Mouse (Mus musculus) forebrain, embryonic 12.5 days (tissue): ENCODE results near the gene Shld1. TPM values are rescaled to one million over a fixed set of nuclear protein-coding genes. Genes with fewer than 3 reads are reported as not detected.

Experiments used
- ATAC-seq: fragments of 200-750 bp; cut with Nextera tagmentation; 2 replicates; pipeline ENCODE4 v1.8.0; 2017; ENCODE audit warnings: moderate TSS enrichment; ENCODE audit not compliant: low FRiP score
- H3K27ac ChIP-seq: fragments of 300-500 bp; sonication (generic); 2 replicates; pipeline ENCODE4 v1.5.1; 2016; ENCODE audit warnings: mild to moderate bottlenecking
- H3K27me3 ChIP-seq: fragments of 300-500 bp; sonication (generic); 2 replicates; pipeline ENCODE4 v1.6.1; 2016; ENCODE audit warnings: mild to moderate bottlenecking
- H3K36me3 ChIP-seq: fragments of 300-500 bp; sonication (generic); replicated peaks from 2 replicates; pipeline ENCODE4 v1.6.1; 2016; ENCODE audit warnings: mild to moderate bottlenecking
- H3K4me1 ChIP-seq: fragments of 300-500 bp; sonication (generic); 2 replicates; pipeline ENCODE4 v1.6.1; 2016
- H3K4me2 ChIP-seq: fragments of 300-500 bp; sonication (generic); 2 replicates; pipeline ENCODE4 v1.6.1; 2016; ENCODE audit warnings: mild to moderate bottlenecking, moderate library complexity
- H3K4me3 ChIP-seq: fragments of 300-500 bp; sonication (generic); replicated peaks from 2 replicates; pipeline ENCODE4 v1.5.1; 2016; ENCODE audit warnings: mild to moderate bottlenecking
- H3K9ac ChIP-seq: fragments of 300-500 bp; sonication (generic); 2 replicates; pipeline ENCODE4 v1.6.1; 2016; ENCODE audit warnings: mild to moderate bottlenecking
- H3K9me3 ChIP-seq: fragments of 300-500 bp; sonication (generic); 2 replicates; pipeline ENCODE4 v1.6.1; 2016
- WGBS: fragments of 180-500 bp; shearing (Covaris S2); methylation state at CpG from one replicate; pipeline ENCODE4 v1.1.7; 2016; 5-methylcytosine and 5-hydroxymethylcytosine counted together
- polyA plus RNA-seq: library from polyadenylated mRNA; unstranded; fragments of >200 nt; fragmentation: Nextera tagmentation; extraction: Ambion mirVana; gene quantifications from 2 replicates; pipeline ENCODE4 v1.2.1, GENCODE M21; 2016

The Shld1 gene
- polyA plus RNA-seq, 1 experiment from 2014 or later, result 17.3 TPM

DNA sequence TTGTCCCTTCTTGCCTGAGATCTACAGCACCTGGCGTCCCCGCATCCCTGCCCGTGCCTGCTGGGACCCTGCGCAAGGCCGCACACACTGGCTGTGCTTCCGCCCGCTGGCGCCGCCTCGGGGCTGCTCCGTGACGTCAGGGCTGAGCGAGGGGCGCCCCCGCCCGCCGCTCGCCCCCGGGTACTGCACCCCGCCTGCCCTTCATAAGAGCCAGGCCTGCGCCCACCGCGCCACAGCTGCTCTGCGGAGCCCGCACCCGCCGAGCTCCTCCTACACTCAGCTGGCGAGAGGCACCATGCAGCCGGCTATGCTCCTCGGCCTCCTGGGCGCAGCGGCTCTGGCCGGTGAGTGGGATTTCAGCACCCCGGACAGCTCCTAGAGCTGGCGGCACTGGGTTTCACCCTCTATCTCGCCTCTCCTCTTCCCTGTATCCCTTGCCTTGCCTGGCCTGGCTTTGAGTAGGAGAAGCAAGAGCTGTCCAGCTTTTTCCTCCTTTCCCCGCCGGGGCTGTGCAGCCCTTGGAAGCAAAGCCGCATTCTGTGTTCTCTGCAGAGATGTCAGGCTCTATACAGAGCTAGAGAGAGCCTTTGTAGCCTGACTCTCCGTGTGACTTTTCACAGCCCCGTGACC lies 94.8 kb downstream of the Shld1 start:
- peaks cover 4% of the 10 kb centered on the region; the same call in 1 of the 2 replicates for H3K27me3 ChIP-seq
- H3K36me3 ChIP-seq, result no peaks in the 10 kb centered on the region
- H3K9me3 ChIP-seq, result no peaks in the 10 kb centered on the region
- H3K4me2 ChIP-seq, result peak overlapping the region; percentile 66
- H3K27ac ChIP-seq, result peak overlapping the region; percentile 81
- H3K9ac ChIP-seq, result peak overlapping the region; percentile 39
- peak overlapping the region; percentile 48 for H3K4me3 ChIP-seq
- peak; percentile 98 for ATAC-seq
- H3K4me1 ChIP-seq, result peaks cover 12% of the 10 kb centered on the region
- WGBS, result under 1% methylated on average over 38 of the region's 41 CpGs

DNA sequence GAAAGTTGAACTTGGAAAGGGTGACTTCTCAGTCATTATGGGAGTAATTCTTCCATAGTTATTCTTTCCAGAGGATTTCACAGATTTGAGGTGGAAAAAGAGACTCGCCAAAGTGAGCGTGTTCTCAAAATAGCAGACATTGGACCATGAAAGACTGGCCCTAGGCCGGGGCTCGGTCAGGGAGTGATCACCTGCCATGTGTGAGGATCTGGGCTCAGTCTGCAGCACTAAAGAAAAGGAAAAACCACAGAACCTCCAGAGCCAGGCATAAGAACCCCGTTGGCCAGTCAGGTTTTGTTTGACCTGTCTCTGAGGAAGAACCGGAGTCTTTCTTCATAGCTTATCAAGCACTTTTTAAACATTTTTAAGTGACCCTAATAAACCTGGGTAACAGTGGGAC lies 97.3 kb downstream of the Shld1 start:
- Histone ChIP-seq H3K27me3 (0 out of 2 replicates have a peak, but pooled peaks cover 4% of the 10 kb centered on the region), H3K36me3 (no peaks in the 10 kb centered on the region), H3K4me2 (no peak overlapping the region), H3K9ac (no peak overlapping the region), H3K27ac (no peak overlapping the region), H3K4me1 (peaks cover 8% of the 10 kb centered on the region; the same call in 1 of the 2 replicates), H3K4me3 (no peak overlapping the region), H3K9me3 (no peaks in the 10 kb centered on the region)
- ATAC-seq, result no peak
- 93% methylated on average over 6 of the region's 6 CpGs for WGBS

DNA sequence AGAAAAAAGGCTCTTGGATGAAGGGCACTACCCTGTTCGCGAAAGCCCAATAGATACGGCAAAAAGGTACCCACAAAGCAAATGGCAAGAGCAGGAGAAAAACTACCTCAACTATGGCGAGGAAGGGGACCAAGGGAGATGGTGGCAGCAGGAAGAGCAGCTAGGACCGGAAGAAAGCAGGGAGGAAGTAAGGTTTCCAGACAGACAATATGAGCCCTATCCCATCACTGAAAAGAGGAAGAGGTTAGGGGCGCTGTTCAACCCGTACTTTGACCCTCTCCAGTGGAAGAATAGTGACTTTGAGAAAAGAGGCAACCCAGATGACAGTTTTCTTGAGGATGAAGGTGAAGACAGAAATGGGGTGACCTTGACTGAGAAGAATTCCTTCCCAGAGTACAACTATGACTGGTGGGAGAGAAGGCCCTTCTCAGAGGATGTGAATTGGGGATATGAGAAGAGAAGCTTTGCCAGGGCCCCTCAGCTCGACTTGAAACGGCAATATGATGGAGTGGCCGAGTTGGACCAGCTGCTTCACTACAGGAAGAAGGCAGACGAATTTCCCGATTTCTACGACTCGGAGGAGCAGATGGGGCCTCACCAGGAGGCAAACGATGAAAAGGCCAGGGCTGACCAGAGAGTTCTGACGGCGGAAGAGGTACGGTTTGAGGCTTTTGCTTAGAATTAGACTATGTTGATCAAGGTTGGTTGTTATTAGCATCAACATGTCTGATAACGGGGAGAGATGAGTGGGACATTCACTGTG lies 106.9 kb downstream of the Shld1 start:
- WGBS, result 89% methylated on average over 19 of the region's 19 CpGs
- ATAC-seq, result no peak
- no peaks in the 10 kb centered on the region for H3K4me1 ChIP-seq

DNA sequence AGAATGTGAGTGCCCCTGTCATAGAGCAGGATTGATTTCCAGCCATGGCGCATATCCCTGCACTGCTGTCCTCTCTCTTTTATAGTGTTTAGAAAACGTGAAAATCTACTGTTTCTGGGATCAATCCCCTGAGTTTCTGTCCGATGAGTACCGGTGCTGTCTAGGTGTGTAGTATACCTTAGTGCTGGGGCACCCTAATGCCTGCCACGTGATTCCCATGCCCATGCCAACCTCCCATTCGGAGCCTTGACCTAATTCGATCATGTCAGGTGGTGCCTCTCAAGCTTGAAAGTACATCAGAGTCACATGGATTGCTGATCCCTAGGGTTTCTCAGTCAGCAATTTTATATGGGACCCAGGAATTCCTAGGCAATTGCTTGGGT lies 107.5 kb downstream of the Shld1 start:
- no peak overlapping the region for H3K4me2 ChIP-seq
- no peaks in the 10 kb centered on the region for H3K9me3 ChIP-seq
- no peak overlapping the region for H3K9ac ChIP-seq
- no peak overlapping the region for H3K27ac ChIP-seq
- WGBS, result 82% methylated on average over 7 of the region's 7 CpGs
- H3K27me3 ChIP-seq, result no peaks in the 10 kb centered on the region
- H3K36me3 ChIP-seq, result no peaks in the 10 kb centered on the region; the same call in 1 of the 2 replicates
- H3K4me3 ChIP-seq, result no peak overlapping the region
- H3K4me1 ChIP-seq, result no peaks in the 10 kb centered on the region
- ATAC-seq, result no peak

More for the DNA sequence above, 106.9 kb downstream of the Shld1 start:
- H3K4me2 ChIP-seq, result no peak overlapping the region
- no peaks in the 10 kb centered on the region; the same call in 1 of the 2 replicates for H3K36me3 ChIP-seq
- no peak overlapping the region for H3K4me3 ChIP-seq
- no peaks in the 10 kb centered on the region for H3K9me3 ChIP-seq
- no peak overlapping the region for H3K27ac ChIP-seq
- no peaks in the 10 kb centered on the region for H3K27me3 ChIP-seq
- no peak overlapping the region for H3K9ac ChIP-seq

Other genes with a start within 250 kb of the Shld1 start
- 58.4 and 59.3 TPM in 2 replicates for gene Gpcpd1, start 99.2 kb upstream of the Shld1 start, polyA plus RNA-seq
- gene Chgb, start 94.3 kb downstream of the Shld1 start, polyA plus RNA-seq, result 18.5 and 19.4 TPM in 2 replicates
- gene Trmt6, start 129.1 kb downstream of the Shld1 start, polyA plus RNA-seq, result 38.0 and 38.2 TPM in 2 replicates
- 20.7 and 23.5 TPM in 2 replicates for gene Mcm8, start 129.2 kb downstream of the Shld1 start, polyA plus RNA-seq
- gene Crls1, start 159.7 kb downstream of the Shld1 start, polyA plus RNA-seq, result 10.7 and 25.7 TPM in 2 replicates
- gene Lrrn4, start 194.0 kb downstream of the Shld1 start, polyA plus RNA-seq, result 0.08 and 0.10 TPM in 2 replicates